In the genomic region with DNA sequence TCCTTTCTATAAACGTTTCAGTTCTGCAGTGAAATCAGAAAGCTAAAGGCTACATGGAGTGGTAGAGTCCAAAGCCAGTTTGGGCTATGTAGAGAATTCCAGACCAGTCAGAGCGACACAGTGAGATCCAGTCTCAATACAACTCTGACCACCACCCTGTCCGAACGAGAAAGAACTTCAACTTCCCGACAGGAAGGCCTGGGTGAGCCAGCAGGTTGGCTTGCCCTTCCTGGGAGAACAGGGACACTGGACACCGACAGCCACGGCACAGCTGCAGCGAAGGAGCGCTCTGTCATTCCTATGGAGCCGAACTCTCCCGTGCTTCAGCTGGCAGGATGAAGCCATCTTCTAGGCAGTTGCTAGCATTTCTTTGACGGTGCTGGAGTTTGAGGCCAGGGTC, we compare ENCODE assay signal across 4 mouse cellular contexts. TPM values are rescaled to one million over a fixed set of nuclear protein-coding genes. Genes with fewer than 3 reads are reported as not detected.
DNase-seq lines count a peak whose midpoint lies in the region; ATAC-seq and TF ChIP-seq lines count a peak whose summit lies in the region.
"Not testable (repeated sequence)": the region's sequence is repeated elsewhere in the genome, so short reads cannot be mapped to it uniquely, and the experiment has no call there.

No protein-coding gene starts in this region.

- not testable (repeated sequence) for H3K9me3 ChIP-seq in intestine, postnatal 0 days (ENCODE audit: control insufficient read depth)

- peak overlapping the region; percentile 15; the same call in 1 of the 2 replicates for H3K27ac ChIP-seq in intestine, postnatal 0 days (ENCODE audit: low read depth, low read length)
- 0 out of 2 replicates have a peak overlapping the region, but pooled peaks have one; percentile 16 for H3K27ac ChIP-seq in kidney, adult 2 months (ENCODE audit: insufficient read depth, low read depth, low read length)
- peak overlapping the region; percentile 71 for H3K27ac ChIP-seq in liver, adult 2 months (replicated peaks; ENCODE audit: insufficient read depth, low read depth, low read length)

- H3K4me2 ChIP-seq in intestine, postnatal 0 days (replicated peaks; ENCODE audit: low read depth) = not testable (repeated sequence)

- not testable (repeated sequence) for H3K4me1 ChIP-seq in intestine, postnatal 0 days (replicated peaks; ENCODE audit: control insufficient read depth, insufficient read depth, low read length); kidney, adult 2 months (ENCODE audit: control insufficient read depth, insufficient read depth, low read length)
- peaks cover 15% of the 10 kb centered on the region; the same call in 1 of the 2 replicates for H3K4me1 ChIP-seq in liver, adult 2 months (ENCODE audit: control insufficient read depth, insufficient read depth, low read length)

- WGBS in intestine, postnatal 0 days = 90% methylated on average over 11 of the region's 12 CpGs
- WGBS in kidney, adult 2 months = 88% methylated on average over 12 of the region's 12 CpGs
- WGBS in liver, adult 2 months = 87% methylated on average over 12 of the region's 12 CpGs

- not testable (repeated sequence) for TF ChIP-seq CTCF in intestine, postnatal 0 days (IDR thresholded peaks at IDR 0.05; ENCODE audit: low read depth); kidney, adult 2 months (conservative IDR thresholded peaks at IDR 0.05; ENCODE audit: insufficient read depth, insufficient read length, low read depth, low read length); liver, adult 2 months (IDR thresholded peaks at IDR 0.05; ENCODE audit: low read depth, low read length)

- H3K4me3 ChIP-seq in intestine, postnatal 0 days (ENCODE audit: low read depth, low read length); kidney, adult 2 months (ENCODE audit: insufficient read depth, low read depth, low read length); liver, adult 2 months (ENCODE audit: insufficient read depth, low read depth, low read length): not testable (repeated sequence)

- peaks cover 16% of the 10 kb centered on the region for H3K36me3 ChIP-seq in intestine, postnatal 0 days (ENCODE audit: control insufficient read depth, insufficient read depth)
- H3K36me3 ChIP-seq in kidney, adult 2 months (ENCODE audit: control insufficient read depth, insufficient read depth, low read length); liver, adult 2 months (ENCODE audit: control insufficient read depth, insufficient read depth, low read length): not testable (repeated sequence)

- not testable (repeated sequence) for ATAC-seq in intestine, postnatal 0 days

- peak; percentile 96 for DNase-seq in adipocyte (ENCODE audit: low spot score)
- DNase-seq in kidney, adult 2 months; liver, adult 2 months (ENCODE audit: extremely low read depth, low read depth, low spot score): not testable (repeated sequence)

- H3K79me2 ChIP-seq in liver, adult 2 months (ENCODE audit: control insufficient read depth, insufficient read depth, low read length) = not testable (repeated sequence)

- H3K27me3 ChIP-seq in intestine, postnatal 0 days (replicated peaks; ENCODE audit: control insufficient read depth, insufficient read depth, low read length); kidney, adult 2 months (replicated peaks; ENCODE audit: control insufficient read depth, insufficient read depth, low read length); liver, adult 2 months (ENCODE audit: control insufficient read depth, insufficient read depth, low read length): not testable (repeated sequence)

- H3K9ac ChIP-seq in intestine, postnatal 0 days (ENCODE audit: low read depth, low read length); liver, adult 2 months (ENCODE audit: low read depth, low read length): not testable (repeated sequence)

- TF ChIP-seq POLR2A in kidney, adult 2 months (IDR thresholded peaks at IDR 0.05; ENCODE audit: low read depth, low read length); liver, adult 2 months (IDR thresholded peaks at IDR 0.05; ENCODE audit: extremely low read depth, insufficient read depth, low read length): not testable (repeated sequence)

RNA-seq across cellular contexts. Expression of a gene that starts 10.8 kb away (rescaled TPM):
- polyA plus RNA-seq in intestine, postnatal 0 days (2015; fragmentation: Nextera tagmentation; extraction: Ambion mirVana) = 13.5 TPM in 2 replicates
- polyA plus RNA-seq in kidney, adult 2 months (2012; rRNA removed) = 37.1 and 39.1 TPM in 2 replicates
- total RNA-seq in liver, adult 2 months (2014; rRNA removed) = 4.1 and 5.2 TPM in 2 replicates
- polyA plus RNA-seq in liver, adult 2 months (2012; rRNA removed) = 5.2 and 7.1 TPM in 2 replicates

RNA-seq across cellular contexts. Expression of a gene that starts 24.8 kb away (rescaled TPM):
- polyA plus RNA-seq in intestine, postnatal 0 days (2015; fragmentation: Nextera tagmentation; extraction: Ambion mirVana) = 16.5 and 19.8 TPM in 2 replicates
- polyA plus RNA-seq in kidney, adult 2 months (2012; rRNA removed) = 21.9 and 22.9 TPM in 2 replicates
- 24.6 and 27.7 TPM in 2 replicates for total RNA-seq in liver, adult 2 months (2014; rRNA removed)
- 18.2 and 19.8 TPM in 2 replicates for polyA plus RNA-seq in liver, adult 2 months (2012; rRNA removed)

RNA-seq across cellular contexts. Expression of a gene that starts 57.1 kb away (rescaled TPM):
- 13.5 and 16.2 TPM in 2 replicates for polyA plus RNA-seq in intestine, postnatal 0 days (2015; fragmentation: Nextera tagmentation; extraction: Ambion mirVana)
- polyA plus RNA-seq in kidney, adult 2 months (2012; rRNA removed) = 3.7 and 4.6 TPM in 2 replicates
- total RNA-seq in liver, adult 2 months (2014; rRNA removed) = 4.1 and 4.4 TPM in 2 replicates
- polyA plus RNA-seq in liver, adult 2 months (2012; rRNA removed) = 1.2 and 1.8 TPM in 2 replicates

Comparison
In these comparisons a context has a peak if more than half of its experiments do, and no peak if none do; other contexts are left out.
1. H3K27ac ChIP-seq: peak in every context shown above with its lines; median percentile 71 in liver, adult 2 months; 16 in kidney, adult 2 months; 15 in intestine, postnatal 0 days.